Mouse (Mus musculus) stomach, postnatal 0 days (tissue): ENCODE results near the gene Ube2n.

Source experiments
- CTCF ChIP-seq: IDR thresholded peaks from 2 replicates; pipeline ENCODE4 v1.5.1; 2016; ENCODE audit warnings: antibody characterized with exemption, low read depth, mild to moderate bottlenecking, moderate library complexity
- EP300 ChIP-seq: optimal IDR thresholded peaks from 2 replicates; pipeline ENCODE3; 2016; ENCODE audit warnings: antibody characterized with exemption

DNA sequence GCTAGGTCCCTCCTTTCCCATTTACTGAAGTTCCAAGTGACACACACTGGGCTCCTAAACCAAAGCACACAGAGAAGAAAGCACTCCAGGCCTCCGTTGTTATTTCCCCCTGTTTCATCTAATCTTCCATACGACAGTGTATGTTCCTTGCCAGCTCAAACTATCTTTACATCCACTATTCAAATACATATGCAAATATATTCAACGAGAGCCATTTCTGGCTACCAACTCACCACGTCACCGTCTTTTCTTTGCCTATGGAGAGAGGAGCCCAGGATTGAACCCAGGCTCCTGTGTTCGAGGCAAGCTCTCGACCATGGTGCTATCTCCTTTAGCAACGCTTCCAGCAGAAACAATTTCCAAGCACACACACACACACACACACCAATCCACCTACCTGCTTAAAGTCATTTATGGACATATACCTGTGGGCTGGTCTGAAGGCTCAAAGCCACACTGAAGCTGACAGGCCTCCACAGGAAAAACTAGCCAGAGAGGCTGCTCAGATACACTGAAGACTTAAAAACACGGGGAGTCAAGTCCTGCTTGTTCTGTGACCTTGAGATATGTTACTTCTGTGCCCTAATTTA, 45.5 kb downstream of the Ube2n start:
- TF ChIP-seq EP300 (no peak), CTCF (no peak)
